Mouse (Mus musculus): Measurements from ENCODE around the gene Ube2g1.

Gene Ube2g1

DNA sequence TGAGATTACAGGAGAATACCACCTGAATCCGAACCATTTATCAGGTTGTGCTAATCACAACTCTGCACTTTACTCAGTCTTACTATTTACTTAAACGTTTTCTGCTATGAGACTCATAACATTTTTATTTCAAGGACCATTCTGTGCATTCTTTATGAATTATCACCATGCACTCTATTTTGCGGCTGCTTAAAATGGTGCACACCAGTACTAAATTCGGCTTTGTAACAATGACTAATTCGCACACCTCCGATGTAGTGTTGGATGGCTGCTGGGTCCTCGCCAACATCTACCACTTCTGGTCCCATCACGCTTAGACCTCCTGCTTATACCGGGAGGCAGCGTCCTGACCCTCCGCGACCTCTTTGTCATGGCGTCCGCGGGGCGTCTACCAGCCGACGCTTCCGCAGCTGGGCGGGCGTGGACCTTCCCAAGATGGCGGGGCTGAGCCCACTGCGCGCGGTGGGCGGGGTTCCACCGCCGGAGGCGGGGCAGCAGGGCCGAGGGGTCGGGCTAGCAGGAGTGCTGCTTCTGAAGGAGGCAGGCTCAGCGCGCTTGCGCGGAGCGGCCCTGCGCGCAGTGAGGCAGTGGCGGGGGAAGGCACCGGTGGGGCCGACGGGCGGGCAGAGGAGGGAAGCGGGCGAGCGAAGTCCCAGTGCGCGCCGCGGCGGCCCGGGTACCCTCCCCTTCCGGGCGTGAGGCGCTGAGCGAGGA lies at the start of gene Ube2g1:
TSS of gene Ube2g1 (plus strand) at position 590 of the 714 bp plus-strand sequence.
- peak; percentile 99 for DNase-seq (ENCODE audit: low spot score)

DNA sequence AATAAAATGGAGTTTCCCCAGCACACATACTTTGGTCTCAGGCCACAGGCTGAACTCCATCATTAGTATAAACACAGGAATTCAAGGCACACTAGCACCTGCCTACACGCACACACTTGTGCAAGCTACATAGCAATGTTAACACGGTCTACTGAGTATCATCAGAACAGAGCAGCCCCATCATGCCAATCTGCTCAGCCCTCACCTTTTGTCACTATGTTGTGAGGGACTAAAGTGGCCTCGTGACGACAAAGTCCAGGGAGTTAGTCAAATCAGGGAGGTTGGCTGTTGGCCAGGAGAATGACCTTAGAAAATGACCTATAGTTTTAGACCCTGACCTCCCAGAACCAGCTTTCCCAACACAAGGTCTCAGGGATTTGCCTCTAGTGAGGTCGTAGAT lies 48.9 kb upstream of the Ube2g1 start:
- no peak for DNase-seq (ENCODE audit: low spot score)

DNA sequence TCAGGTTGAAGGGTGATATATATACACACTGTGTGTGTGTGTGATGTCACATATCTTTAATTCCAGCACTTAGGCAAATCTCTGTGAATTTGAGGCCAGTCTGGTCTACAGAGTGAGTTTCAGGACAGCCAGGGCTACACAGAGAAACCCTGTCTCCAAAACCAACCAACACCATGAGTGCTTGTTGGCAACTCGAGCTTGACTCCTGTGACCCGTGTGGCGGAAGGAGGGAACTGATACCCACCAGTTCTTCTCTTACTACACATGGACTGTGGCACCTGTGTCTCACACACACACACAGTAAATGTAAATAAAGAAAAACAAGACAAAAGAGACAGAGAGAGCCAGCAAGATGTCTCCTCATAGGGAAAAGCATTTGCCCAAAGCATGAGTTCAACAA lies 46.4 kb upstream of the Ube2g1 start:
- no peak for DNase-seq (ENCODE audit: low spot score)

GRCm38 (mm10) chr11:72564232-72564807 lies 42.8 kb upstream of the Ube2g1 start:
- no peak for DNase-seq (ENCODE audit: low spot score)

DNA sequence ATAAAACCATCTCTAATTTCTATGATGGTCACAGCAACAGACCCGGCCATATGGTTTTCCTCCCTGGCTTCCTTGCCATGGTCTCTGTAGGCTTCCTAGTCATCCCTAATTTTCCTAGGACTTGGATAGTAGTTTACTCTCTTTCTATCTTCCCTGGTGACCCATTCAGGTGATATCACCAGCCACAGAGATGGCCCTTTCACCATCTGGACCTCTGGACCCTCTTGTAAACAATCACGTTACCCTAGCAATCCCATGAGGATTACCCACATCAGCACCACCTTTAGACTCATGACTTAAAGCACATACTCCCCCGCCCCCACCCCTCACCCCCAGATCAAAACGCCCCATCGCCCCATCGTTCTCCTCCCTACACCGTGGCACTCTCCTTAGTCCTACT lies 40.8 kb upstream of the Ube2g1 start:
- DNase-seq (ENCODE audit: low spot score): no peak

DNA sequence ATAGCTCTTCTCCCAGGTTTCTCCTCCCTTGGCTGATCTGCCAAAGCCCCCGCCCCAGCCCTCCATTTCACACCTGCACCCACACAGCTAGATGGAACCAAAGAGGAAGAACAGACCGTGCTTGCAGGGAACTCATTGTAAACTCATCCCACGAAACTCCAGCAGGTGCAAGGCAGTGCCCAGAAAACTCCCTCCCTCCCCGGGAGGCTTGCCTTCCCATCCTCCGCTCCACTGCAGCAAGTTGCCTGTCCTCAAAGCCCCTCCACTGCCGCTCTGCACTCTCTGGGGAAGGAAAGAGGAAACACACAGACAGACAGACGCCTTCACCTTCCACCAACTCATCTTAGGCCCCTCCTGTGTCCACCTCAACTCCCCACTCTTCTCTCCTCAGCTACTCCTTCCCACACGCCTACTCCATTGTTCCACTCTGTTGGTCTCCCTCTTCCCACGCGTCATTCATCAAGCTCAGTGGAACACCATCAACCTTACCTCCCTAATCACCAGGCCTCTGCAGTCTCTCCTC lies 40.2 kb upstream of the Ube2g1 start:
- no peak for DNase-seq (ENCODE audit: low spot score)

DNA sequence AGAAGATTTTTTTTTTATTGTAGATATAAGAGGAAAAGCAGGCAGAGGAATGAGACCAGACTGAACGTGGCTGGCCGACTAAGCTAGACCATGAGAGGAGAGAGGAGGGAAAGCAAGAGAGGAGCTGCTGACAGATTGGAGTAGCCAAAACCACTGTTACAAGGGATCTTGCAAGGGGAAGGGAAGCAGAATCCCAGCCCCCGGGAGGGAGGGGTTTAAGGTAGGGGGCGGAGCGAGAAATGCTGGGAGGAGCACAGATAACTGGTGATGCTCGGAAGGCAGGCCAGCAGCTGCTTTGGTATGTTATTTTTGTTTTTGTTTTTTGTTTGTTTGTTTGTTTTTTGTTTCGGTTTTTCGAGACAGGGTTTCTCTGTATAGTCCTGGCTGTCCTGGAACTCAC lies 38.0 kb upstream of the Ube2g1 start:
- DNase-seq (ENCODE audit: low spot score): no peak

DNA sequence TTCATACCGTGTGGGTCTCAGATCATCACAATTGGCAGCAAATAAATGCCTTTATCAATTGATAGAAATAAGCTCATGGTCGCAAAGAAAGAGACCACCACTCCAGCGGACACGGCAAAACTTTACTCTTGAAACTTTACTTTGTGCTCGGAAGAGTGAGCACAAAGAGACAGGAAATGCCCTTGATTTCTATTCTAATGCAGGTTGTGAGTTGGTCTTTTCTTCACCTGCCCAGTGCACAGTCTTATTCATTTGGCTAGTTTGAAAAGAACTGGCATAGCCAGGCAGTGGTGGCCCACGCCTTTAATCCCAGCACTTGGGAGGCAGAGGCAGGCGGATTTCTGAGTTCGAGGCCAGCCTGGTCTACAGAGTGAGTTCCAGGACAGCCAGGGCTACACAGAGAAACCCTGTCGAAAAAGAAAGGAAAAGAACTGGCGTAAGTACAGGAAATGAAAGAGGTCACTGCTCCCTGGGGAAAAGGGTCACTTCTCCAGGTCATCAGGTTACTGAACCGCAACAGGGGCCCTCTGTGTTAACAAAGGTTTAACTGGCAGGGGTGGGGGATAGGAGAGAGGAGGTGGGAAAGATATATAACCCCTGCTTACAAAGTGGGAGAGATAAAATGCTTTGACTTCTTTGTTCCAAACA lies 37.3 kb upstream of the Ube2g1 start:
- no peak for DNase-seq (ENCODE audit: low spot score)

- peak; percentile 67 for DNase-seq (ENCODE audit: low spot score)
These were observed 36.6 kb upstream of the Ube2g1 start for GRCm38 (mm10) chr11:72570319-72570979.

- DNase-seq (ENCODE audit: low spot score): no peak
These were observed 33.3 kb upstream of the Ube2g1 start for GRCm38 (mm10) chr11:72573819-72574218.

GRCm38 (mm10) chr11:72576111-72576465 lies 31.0 kb upstream of the Ube2g1 start:
- DNase-seq (ENCODE audit: low spot score): no peak

DNA sequence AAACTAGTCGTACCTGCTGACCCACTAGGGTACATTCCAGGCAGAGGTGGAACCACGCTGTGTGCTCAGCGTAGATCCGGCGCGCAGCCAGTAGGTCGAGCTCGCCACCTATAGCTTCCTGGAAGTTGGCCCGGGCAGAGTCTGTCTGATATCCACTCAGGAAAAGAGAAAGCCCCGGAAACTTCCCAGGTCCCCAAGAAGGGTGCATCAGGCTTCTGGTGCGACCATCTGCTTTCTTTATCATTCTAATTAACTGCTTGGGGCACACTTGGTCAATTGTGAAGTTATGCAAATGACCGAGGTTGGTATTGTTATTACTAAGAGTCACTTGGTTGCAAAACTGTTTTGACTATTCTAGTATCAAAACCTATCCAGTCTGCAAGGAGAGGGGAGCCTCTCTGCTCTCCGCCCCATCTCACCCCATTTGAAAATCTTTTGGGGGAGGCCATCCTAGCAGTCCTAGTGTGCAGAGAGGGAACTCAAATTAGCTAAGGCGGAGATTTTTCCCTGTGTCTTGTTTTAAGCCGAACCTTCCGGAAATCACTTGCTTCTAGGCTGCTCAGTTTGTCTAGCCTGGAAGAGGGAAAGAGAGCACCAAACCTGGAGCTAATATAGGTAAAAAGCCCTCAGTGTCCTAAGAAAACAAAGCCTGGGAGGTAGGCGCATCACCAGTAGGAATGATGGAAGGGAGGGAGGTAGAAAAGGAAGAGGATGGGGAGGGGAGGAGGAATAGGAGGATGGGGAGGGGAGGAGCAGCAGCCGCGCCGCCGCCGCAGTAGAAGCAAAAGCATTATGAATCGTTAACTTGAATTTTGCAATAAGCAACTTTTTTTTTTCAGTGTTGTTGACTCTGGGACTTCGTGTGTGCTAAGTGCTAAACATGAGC lies 30.4 kb upstream of the Ube2g1 start:
- no peak for DNase-seq (ENCODE audit: low spot score)

- DNase-seq (ENCODE audit: low spot score): no peak
These were observed 28.6 kb upstream of the Ube2g1 start for GRCm38 (mm10) chr11:72578471-72578870.

GRCm38 (mm10) chr11:72581609-72582447 lies 25.3 kb upstream of the Ube2g1 start:
- no peak for DNase-seq (ENCODE audit: low spot score)

GRCm38 (mm10) chr11:72582448-72582705 lies 24.7 kb upstream of the Ube2g1 start:
- no peak for DNase-seq (ENCODE audit: low spot score)

GRCm38 (mm10) chr11:72583092-72583491 lies 24.0 kb upstream of the Ube2g1 start:
- DNase-seq (ENCODE audit: low spot score): no peak

- no peak for DNase-seq (ENCODE audit: low spot score)
These were observed 20.5 kb upstream of the Ube2g1 start for GRCm38 (mm10) chr11:72586570-72586969.

GRCm38 (mm10) chr11:72587537-72588233 lies 19.4 kb upstream of the Ube2g1 start:
- no peak for DNase-seq (ENCODE audit: low spot score)

DNA sequence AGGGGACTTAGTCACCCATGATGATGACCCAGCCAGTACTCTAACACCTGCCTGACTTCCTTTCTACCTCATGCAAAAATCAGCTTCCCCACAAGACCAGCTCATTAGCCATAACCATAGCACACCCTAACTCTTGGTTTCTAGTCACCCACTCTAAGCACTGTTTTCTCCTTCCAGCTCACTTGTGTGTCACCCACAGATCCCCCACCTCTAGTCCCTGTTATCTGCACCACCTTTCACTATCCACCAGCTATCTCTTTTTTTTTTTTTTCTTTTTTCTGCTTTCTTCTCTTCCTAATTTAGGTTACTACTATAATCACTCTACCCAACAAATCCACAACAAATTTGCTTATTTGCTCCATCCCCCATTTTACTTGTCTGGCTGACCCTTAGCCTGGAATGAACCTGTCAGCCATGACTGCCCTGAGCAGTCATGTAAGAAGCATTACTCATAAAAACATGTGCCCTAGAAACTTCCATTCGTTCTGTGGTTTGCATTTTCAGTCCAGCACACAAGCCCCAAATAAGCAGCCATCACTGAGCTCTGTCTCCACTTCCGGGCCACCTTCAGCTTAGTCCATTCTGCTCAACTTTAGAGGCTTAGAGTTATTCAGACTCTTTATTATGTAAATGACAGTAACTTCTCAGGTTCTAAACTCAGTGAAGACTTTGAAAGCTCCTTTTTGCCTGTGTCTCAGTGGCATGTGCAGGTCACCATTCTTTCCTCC lies 11.9 kb upstream of the Ube2g1 start:
- no peak for DNase-seq (ENCODE audit: low spot score)

- no peak for DNase-seq (ENCODE audit: low spot score)
These were observed 9.3 kb upstream of the Ube2g1 start for GRCm38 (mm10) chr11:72597780-72598179.
